Mouse (Mus musculus): ENCODE results near the gene Mrpl52. TPM values are rescaled to one million over a fixed set of nuclear protein-coding genes. Genes with fewer than 3 reads are reported as not detected.

The Mrpl52 gene
- total RNA-seq, 2 experiments from 2014 or later = 102 to 116 TPM

DNA sequence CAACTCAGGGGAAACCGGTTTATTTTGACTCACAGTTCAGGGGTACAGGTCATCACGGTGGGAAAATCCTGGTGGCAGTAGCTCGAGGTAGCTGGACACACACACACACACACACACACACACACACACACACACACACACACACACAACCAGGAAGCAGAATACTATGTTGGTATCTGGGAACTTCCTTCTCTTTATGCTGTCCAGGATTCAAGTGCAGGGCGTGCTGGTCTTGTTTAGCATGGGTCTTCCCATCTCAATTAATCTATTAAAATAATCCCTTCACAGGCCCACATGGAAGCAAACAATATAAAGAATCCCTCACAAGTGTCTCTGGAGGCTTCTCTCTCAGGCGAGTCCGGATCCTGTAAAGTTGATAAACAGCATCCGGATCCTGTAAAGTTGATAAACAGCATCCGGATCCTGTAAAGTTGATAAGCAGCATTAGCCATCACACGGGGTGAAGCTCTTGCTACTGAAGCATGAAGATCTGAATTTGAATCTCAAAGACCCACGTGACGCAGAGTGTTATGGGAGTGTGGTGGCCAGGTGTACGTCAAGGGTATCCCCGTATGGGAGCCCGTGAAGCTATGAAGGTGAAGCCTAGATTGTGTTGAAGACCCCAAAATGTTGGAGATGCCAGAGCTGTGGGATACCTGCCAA, 31.3 kb downstream of the Mrpl52 start:
- intact Hi-C loops (cut with DNase I) = no loop called here
- no peak for DNase-seq

DNA sequence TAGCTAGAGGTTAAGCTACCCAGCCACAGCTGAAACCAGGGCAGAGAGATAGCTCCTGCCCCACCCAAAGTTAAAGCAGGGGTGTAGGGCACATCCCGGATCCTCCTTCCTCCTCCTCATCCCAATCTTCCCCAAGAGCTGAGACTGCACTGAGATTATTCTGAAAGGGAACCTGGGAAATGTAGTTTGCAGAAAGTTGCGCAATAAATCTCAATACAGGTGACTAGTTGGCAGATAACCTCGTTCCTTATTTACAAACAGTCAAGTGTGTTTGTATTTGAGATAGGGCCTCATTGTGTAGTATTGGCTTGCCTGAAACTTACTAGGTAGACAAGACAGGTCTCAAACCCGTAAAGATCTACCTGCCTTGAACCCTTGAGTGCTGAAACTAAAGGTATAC, 35.4 kb downstream of the Mrpl52 start:
- DNase-seq = no peak
- intact Hi-C loops (cut with DNase I) = no loop called here

DNA sequence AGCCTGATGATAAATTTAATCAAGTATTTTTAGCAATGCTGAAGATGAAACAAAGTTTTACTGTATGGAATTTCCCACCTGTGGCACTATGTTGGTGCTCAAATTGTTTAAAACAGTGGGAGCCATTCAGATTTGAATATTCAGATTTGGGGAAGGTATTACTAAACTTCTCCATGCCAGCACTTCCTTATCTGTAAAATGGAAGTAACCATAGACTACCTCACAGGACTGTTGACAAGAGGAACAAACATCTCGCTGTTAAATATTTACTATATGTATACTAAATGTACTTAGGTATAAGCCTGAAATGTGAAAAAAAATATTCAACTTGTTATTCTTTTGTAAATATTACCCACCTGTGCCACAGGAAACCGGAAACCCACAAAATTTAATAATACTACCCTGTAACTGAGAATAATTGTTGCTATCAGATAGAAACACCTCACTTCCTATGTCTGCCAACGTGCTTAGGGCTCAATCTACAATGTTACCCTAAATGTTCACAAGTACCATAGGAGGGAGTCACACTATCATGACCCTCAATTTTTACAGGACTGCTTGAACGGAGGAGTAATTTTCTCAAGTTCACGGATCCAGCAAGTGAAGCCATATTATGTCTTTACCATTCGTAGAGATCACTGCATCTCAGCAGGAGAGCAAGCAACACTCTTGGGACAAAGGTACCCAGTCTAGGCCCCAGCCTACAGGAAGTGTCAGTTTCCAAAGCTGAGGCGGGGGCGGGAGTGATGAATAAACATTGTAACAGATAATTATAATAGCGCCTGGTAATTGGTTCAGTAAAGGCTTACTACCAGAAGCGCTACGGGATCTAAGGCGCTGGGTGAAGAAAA, 36.6 kb downstream of the Mrpl52 start:
- DNase-seq = no peak
- intact Hi-C loops (cut with DNase I) = no loop called here

GRCm38 (mm10) chr14:54463959-54464292, 37.2 kb downstream of the Mrpl52 start, which contains the start of gene Lrp10:
Lrp10 (plus strand) TSS chr14:54464137.
- intact Hi-C loops (cut with DNase I) = no loop called here
- DNase-seq = peak; percentile 92

DNA sequence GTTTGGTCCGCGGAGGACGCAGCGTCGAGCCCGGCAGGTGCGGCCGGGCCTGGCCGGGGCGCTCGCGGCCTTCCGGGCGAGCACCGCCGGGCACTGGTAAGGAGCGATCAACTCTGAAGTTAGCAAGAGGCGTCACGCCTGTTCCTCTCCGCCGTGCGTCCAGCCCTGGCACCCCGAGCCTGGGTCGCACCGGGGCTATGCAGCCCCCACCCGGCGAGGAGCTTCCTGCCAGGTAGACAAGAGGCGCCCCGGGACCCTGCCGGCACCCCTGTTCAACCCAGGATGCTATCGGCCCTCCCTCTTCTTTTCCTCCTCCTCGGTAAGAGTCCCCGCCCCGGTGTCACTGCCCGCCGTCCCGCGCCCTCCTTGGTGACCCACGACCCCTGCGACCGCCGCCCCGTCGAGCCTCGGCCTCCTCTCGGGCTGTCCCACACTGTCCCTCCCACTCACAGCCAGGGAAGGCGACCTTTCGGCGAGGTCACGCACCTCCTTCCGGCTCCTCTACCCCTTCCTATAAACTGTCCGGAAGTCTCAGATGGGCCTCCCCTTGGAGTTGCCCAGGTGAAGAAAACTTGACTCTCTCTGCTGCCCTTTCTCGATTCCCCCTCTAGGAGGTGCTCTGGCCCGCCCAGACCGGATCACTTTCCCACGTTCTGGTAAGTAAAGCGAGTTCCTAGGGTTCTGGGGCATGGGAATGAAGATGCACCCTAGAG, 37.7 kb downstream of the Mrpl52 start:
- intact Hi-C loops (cut with DNase I) = loop anchor here (5.0 kb wide), 2 partner anchors 48 to 102 kb away; partner anchors contain the start of gene Oxa1l
- DNase-seq = peak; percentile 59 to 69

GRCm38 (mm10) chr14:54471467-54471866, 44.8 kb downstream of the Mrpl52 start:
- no peak for DNase-seq
- intact Hi-C loops (cut with DNase I) = no loop called here

DNA sequence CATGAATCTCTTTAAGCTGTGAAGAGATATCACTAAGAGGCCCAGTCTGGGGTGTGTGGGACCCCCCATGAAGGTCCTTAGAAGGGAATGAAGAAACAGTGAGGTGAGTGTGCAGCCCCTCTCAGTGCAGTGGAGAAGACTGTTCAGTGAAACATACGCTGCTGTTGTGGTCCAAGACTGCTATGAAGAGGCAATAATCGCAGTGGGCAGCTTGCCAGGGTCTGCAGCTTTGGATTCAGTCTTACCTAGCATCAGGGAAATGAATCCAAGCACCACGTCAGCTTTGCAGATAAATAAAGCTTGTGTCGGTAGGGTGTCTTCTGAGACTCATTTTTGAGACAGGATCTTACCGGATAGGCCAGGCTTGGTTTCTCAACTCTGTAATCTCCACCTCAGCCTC, 46.0 kb downstream of the Mrpl52 start:
- DNase-seq = no peak
- intact Hi-C loops (cut with DNase I) = no loop called here

DNA sequence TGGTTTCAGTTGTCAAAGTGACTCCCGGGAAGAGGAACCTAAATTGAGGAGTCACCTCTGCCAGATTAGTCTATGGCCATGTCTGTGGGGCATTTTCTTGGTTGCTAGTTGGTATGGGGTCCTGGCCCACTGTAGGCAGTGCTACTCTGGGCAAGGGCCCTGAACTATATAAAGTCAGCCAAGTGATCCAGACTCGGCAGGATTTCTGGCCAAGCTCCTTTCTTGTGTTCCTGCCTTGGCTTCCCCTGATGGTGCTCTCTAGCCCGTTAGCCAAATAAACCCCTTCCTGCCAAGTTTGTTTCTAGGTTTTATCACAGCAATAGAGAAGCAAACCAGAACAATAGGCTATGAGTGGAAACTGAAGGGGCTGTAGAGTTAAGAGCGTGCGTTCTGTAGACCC, 48.0 kb downstream of the Mrpl52 start:
- intact Hi-C loops (cut with DNase I) = no loop called here

DNA sequence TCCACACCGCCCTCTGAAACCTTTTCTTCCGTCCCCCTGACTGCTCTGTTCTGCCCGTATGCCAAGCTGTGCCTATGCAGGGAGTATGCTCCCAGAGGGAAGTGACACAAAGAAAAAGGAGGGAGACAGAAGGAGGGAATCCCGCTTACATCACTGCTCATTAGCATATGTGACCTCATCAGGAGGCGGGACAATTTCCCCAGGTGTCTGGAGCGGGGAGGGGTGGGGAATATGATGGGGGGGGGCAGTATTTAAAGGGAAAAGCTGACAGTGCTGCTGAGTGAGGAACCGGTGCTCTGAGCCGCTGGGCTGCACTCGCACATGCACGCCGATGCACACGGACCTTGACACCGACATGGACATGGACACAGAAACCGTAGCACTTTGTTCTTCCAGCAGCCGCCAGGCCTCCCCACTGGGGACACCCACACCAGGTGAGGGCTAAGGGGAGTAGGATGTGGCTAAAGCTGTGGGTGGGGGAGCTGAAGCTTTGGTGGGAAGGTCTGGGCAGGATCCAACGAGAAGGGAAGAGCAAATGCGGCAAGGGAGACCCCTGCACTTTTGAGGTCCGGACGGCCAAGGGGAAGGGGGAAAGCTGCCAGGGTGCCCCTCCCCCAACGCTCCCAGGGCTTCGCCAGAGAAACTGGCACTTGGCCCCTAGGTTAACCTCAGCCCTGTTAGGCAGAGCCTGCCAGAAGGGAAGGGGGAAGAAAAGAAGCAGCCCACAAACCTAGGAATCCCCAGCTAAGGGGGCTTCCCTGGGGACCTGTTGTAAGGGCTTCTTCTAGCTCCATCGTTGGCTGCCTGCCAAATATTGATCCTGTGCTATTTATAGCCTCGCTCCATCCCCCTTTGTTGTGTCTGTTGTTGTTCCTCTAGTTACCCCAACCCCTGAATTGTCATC, 49.5 kb downstream of the Mrpl52 start, which contains the start of gene Rem2:
Gene Rem2, plus strand, starts transcription at position 160 of the 904 bp plus-strand sequence.
- no peak for DNase-seq
- intact Hi-C loops (cut with DNase I) = no loop called here

More for the DNA sequence above, 48.0 kb downstream of the Mrpl52 start:
- no peak for DNase-seq

GRCm38 (mm10) chr14:54477172-54477909, 50.6 kb downstream of the Mrpl52 start:
- DNase-seq = no peak
- intact Hi-C loops (cut with DNase I) = no loop called here

Other genes starting within 250 kb of the Mrpl52 start
- gene Dad1, start 172.8 kb upstream of the Mrpl52 start, total RNA-seq (2021) = 100 to 1,000 TPM; 104 TPM
- 10 to 100 TPM; 46.7 to 50.7 TPM for gene Abhd4, start 172.7 kb upstream of the Mrpl52 start, total RNA-seq (2021)
- not detected for gene Olfr49, start 142.0 kb upstream of the Mrpl52 start, total RNA-seq (2021)
- gene Oxa1l, start 66.1 kb upstream of the Mrpl52 start, total RNA-seq (2021) = 100 to 1,000 TPM; 116 to 125 TPM
- 1 to 10 TPM; 6.2 to 6.5 TPM for gene Slc7a7, start 9.1 kb upstream of the Mrpl52 start, total RNA-seq (2021)
- 10 to 100 TPM; 53.6 to 60.0 TPM for gene Mmp14, start 4.7 kb downstream of the Mrpl52 start, total RNA-seq (2021)
- gene Lrp10, start 37.2 kb downstream of the Mrpl52 start, total RNA-seq (2021) = 10 to 100 TPM; 63.2 to 65.6 TPM
- gene Rem2, start 49.2 kb downstream of the Mrpl52 start, total RNA-seq (2021) = not detected
- gene Prmt5, start 90.6 kb downstream of the Mrpl52 start, total RNA-seq (2021) = 10 to 100 TPM; 26.9 to 29.2 TPM
- 1 to 10 TPM; 5.2 to 6.1 TPM for gene Haus4, start 127.7 kb downstream of the Mrpl52 start, total RNA-seq (2021)
- gene Ajuba, start 150.6 kb downstream of the Mrpl52 start, total RNA-seq (2021) = 10 to 100 TPM; 10.2 to 10.7 TPM
- gene 4931414P19Rik, start 179.1 kb downstream of the Mrpl52 start, total RNA-seq (2021) = 1 to 10 TPM; 5.0 to 6.0 TPM
- 100 to 1,000 TPM; 186 to 196 TPM for gene Psmb5, start 191.1 kb downstream of the Mrpl52 start, total RNA-seq (2021)
- gene Psmb11, start 194.5 kb downstream of the Mrpl52 start, total RNA-seq (2021) = 1 to 10 TPM in 1 of 2 experiments, not detected in 1; 1.1 TPM
- not detected for gene Gm17606, start 214.0 kb downstream of the Mrpl52 start, total RNA-seq (2021)
- 1 to 10 TPM; 1.1 to 1.6 TPM for gene Cdh24, start 214.5 kb downstream of the Mrpl52 start, total RNA-seq (2021)

Data from heart, postnatal 14 days (tissue).